Mouse (Mus musculus): ENCODE measurements at regions not wholly inside any gene's neighbourhood (a gene's known extent, or its start where the extent isn't known, plus 50 kb on each side); places are given as distances from the start of the nearest gene placed in this dataset.

DNA sequence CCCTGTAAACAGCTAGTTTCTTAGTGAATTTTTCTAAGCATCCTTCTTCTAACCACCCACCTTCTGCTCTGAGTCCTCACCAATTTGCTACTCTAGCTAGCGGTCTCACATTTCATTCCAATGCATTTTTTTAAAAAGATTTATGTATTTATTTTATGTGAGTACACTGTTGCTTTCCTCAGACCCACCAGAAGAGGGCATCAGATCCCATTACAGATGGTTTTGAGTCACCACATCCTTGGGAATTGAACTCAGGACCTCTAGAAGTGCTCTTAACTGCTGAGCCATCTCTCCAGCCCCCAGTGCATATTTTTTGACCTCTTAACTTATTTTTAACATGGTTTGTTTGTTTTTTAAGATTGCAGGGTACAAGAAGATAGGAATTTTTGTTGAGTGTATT is 611.7 kb downstream of the Dach1 start:
- no peak overlapping the region for H3K9ac ChIP-seq (replicated peaks)
- no peaks in the 10 kb centered on the region for H3K9me3 ChIP-seq (ENCODE audit: low read length)
- H3K27ac ChIP-seq (ENCODE audit: low read depth) = no peak overlapping the region
- H3K36me3 ChIP-seq (replicated peaks; ENCODE audit: insufficient read depth, low read length) = no peaks in the 10 kb centered on the region
- no peak overlapping the region for H3K4me2 ChIP-seq (ENCODE audit: low read depth, low read length)
- no peaks in the 10 kb centered on the region for H3K27me3 ChIP-seq (ENCODE audit: insufficient read depth, low read length)
- H3K4me3 ChIP-seq (ENCODE audit: low read depth, low read length) = no peak overlapping the region
- DNase-seq = no peak
- 73% methylated on average over 1 of the region's 1 CpGs for WGBS (ENCODE audit: insufficient replicate concordance)
- TF ChIP-seq EP300 (IDR thresholded peaks at IDR 0.05; ENCODE audit: low read depth) (no peak), CTCF (IDR thresholded peaks at IDR 0.05; ENCODE audit: low read depth) (peak; percentile 39; the same call in 1 of the 2 replicates)
- no peaks in the 10 kb centered on the region for H3K4me1 ChIP-seq (ENCODE audit: insufficient read depth)
- ATAC-seq = no peak

DNA sequence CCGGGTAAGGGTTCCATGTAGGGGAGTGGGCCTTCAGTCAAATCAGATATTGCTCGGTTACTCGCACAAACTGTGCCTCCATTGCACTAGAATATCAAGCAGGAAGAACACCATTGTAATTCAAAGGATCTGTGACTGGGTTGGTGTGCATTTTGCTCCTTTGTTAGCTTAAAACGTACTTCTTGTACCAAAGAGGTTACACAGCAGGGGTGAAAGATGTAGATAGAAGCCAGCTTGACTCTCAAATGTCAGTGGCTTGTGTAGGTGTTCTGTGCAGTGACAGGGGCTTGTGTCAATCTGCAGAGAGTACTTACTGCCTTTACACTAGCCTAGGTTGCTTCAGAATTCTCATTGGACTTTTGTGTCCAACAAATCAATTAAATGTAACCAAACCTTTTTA is 623.3 kb downstream of the Dach1 start:
- no peak for ATAC-seq
- WGBS (ENCODE audit: insufficient replicate concordance) = 75% methylated on average over 4 of the region's 4 CpGs
- Histone ChIP-seq H3K36me3 (replicated peaks; ENCODE audit: insufficient read depth, low read length) (no peaks in the 10 kb centered on the region), H3K4me1 (ENCODE audit: insufficient read depth) (no peaks in the 10 kb centered on the region), H3K27ac (ENCODE audit: low read depth) (no peak overlapping the region), H3K9me3 (ENCODE audit: low read length) (no peaks in the 10 kb centered on the region), H3K27me3 (ENCODE audit: insufficient read depth, low read length) (no peaks in the 10 kb centered on the region), H3K4me2 (ENCODE audit: low read depth, low read length) (no peak overlapping the region), H3K9ac (replicated peaks) (no peak overlapping the region), H3K4me3 (ENCODE audit: low read depth, low read length) (no peak overlapping the region)
- DNase-seq = no peak
- TF ChIP-seq CTCF (IDR thresholded peaks at IDR 0.05; ENCODE audit: low read depth) (no peak), EP300 (IDR thresholded peaks at IDR 0.05; ENCODE audit: low read depth) (no peak)

DNA sequence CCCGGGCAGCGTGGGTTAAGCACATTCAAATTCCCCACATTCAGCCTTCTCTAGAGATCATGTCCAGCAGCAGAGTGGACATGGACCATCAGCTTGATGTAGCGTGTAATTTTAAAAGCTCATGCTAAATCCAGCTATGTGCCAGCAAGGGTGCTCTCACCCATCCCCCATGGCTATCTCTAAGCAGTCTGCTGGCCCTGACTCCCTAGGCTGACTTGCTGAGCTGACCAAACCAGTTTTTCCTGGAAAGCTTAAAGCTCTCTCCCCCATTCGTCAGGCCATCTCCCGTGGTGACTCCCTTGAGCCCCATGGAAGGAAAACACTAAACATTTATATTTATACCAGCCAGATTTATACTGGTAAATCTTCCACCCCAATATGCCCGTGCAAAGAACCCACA is 625.3 kb downstream of the Dach1 start:
- Histone ChIP-seq H3K4me1 (ENCODE audit: insufficient read depth) (no peaks in the 10 kb centered on the region), H3K27ac (ENCODE audit: low read depth) (no peak overlapping the region), H3K9ac (replicated peaks) (no peak overlapping the region), H3K9me3 (ENCODE audit: low read length) (no peaks in the 10 kb centered on the region), H3K4me2 (ENCODE audit: low read depth, low read length) (no peak overlapping the region), H3K4me3 (ENCODE audit: low read depth, low read length) (no peak overlapping the region), H3K27me3 (ENCODE audit: insufficient read depth, low read length) (no peaks in the 10 kb centered on the region), H3K36me3 (replicated peaks; ENCODE audit: insufficient read depth, low read length) (no peaks in the 10 kb centered on the region)
- 67% methylated on average over 6 of the region's 6 CpGs for WGBS (ENCODE audit: insufficient replicate concordance)
- no peak for ATAC-seq
- DNase-seq = no peak
- TF ChIP-seq CTCF (IDR thresholded peaks at IDR 0.05; ENCODE audit: low read depth) = no peak
- TF ChIP-seq EP300 (IDR thresholded peaks at IDR 0.05; ENCODE audit: low read depth) = no peak

DNA sequence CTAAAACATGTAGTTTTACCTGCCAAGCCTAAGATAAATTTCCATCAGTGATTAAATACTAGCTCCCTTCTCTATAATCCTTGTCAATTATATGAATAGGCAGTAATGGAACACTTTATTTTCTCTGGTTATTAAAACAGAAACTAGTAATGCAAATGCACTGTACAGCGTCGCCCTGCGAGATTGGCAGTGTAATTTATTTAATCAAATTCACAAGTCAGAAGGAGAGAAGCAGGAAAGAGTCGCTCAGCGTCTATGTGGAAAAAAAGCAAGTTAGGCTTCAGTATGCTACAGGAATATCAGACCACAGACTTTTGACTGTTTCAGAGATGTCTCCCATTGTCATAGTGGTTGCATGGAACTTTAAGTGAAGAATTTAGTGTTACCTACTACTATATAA is 632.6 kb downstream of the Dach1 start:
- no peaks in the 10 kb centered on the region for H3K27me3 ChIP-seq (ENCODE audit: insufficient read depth, low read length)
- no peak for TF ChIP-seq EP300 (IDR thresholded peaks at IDR 0.05; ENCODE audit: low read depth)
- TF ChIP-seq CTCF (IDR thresholded peaks at IDR 0.05; ENCODE audit: low read depth) = no peak
- H3K27ac ChIP-seq (ENCODE audit: low read depth) = no peak overlapping the region
- WGBS (ENCODE audit: insufficient replicate concordance) = 89% methylated on average over 5 of the region's 5 CpGs
- H3K4me2 ChIP-seq (ENCODE audit: low read depth, low read length) = no peak overlapping the region
- H3K4me1 ChIP-seq (ENCODE audit: insufficient read depth) = no peaks in the 10 kb centered on the region
- no peak for DNase-seq
- H3K4me3 ChIP-seq (ENCODE audit: low read depth, low read length) = no peak overlapping the region
- no peaks in the 10 kb centered on the region for H3K36me3 ChIP-seq (replicated peaks; ENCODE audit: insufficient read depth, low read length)
- H3K9me3 ChIP-seq (ENCODE audit: low read length) = no peaks in the 10 kb centered on the region
- no peak overlapping the region for H3K9ac ChIP-seq (replicated peaks)
- no peak for ATAC-seq

DNA sequence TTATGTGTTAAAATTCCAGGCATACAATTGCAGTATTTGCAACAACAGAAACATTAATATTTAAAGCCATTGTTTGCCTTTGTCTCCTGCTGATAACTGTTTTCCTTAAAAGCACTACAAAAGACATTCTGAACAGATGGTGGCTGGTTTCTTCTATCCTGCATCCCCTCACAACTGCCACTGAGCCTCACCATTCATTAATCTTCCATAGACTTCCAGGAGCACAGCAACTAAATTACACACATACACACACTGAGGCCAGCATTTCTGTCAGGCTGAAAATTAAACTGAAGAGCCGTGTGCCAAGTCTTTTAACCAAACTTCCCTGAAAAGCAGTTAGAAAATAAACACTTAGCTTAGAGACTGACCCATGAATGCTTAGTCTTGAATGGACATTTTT is 658.2 kb downstream of the Dach1 start:
- no peaks in the 10 kb centered on the region for H3K9me3 ChIP-seq (ENCODE audit: low read length)
- H3K4me1 ChIP-seq (ENCODE audit: insufficient read depth) = no peaks in the 10 kb centered on the region
- TF ChIP-seq EP300 (IDR thresholded peaks at IDR 0.05; ENCODE audit: low read depth) (no peak), CTCF (IDR thresholded peaks at IDR 0.05; ENCODE audit: low read depth) (no peak)
- ATAC-seq (no peak), DNase-seq (no peak)
- H3K4me2 ChIP-seq (ENCODE audit: low read depth, low read length) = no peak overlapping the region
- H3K4me3 ChIP-seq (ENCODE audit: low read depth, low read length) = no peak overlapping the region
- 63% methylated on average over 1 of the region's 1 CpGs for WGBS (ENCODE audit: insufficient replicate concordance)
- H3K27me3 ChIP-seq (ENCODE audit: insufficient read depth, low read length) = no peaks in the 10 kb centered on the region
- no peak overlapping the region for H3K9ac ChIP-seq (replicated peaks)
- no peaks in the 10 kb centered on the region for H3K36me3 ChIP-seq (replicated peaks; ENCODE audit: insufficient read depth, low read length)
- H3K27ac ChIP-seq (ENCODE audit: low read depth) = no peak overlapping the region

DNA sequence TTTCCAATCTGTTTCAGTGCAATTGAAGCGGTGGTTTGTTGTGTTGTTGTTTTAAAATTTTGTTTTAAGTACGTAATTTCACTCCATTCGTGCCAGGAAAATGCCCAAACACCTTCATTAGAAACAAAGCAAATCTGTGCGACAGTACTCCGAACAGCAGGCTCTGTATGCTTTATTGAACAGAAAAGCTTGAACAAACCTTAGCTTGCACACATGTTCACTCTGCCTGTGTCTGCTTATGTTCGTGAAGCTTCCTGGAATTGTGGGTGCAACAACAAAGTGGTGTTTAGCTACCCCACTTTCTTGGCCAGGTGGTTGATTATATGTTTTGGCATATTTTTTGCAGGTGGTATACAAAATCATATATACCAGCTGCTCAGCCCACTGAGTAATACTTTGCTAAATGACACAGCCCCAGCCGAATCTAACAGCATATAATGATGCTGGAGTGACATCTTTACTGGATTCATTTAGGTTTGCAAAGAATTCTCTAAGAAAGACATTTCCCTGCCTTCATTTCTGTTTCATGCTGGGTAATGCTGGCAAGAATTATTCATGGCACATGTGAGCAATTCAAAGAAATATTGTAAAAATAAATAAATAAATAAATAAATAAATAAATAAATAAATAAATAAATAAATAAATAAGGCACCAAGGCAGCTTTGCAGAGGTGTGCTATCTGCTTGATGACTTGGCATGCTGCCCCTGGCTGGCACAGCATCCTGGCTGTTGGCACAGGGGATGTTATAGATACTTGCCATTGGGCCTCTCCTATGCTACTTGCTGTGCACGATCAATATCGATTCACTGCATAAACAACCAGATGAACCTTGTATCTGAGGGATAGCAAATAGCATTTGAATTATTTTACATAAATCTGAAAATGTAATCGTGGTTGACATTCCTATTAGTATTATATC is 679.9 kb downstream of the Dach1 start:
- Histone ChIP-seq H3K27ac (ENCODE audit: low read depth) (no peak overlapping the region), H3K36me3 (replicated peaks; ENCODE audit: insufficient read depth, low read length) (no peaks in the 10 kb centered on the region), H3K9me3 (ENCODE audit: low read length) (no peaks in the 10 kb centered on the region), H3K4me2 (ENCODE audit: low read depth, low read length) (no peak overlapping the region), H3K4me1 (ENCODE audit: insufficient read depth) (no peaks in the 10 kb centered on the region), H3K9ac (replicated peaks) (no peak overlapping the region), H3K4me3 (ENCODE audit: low read depth, low read length) (no peak overlapping the region), H3K27me3 (ENCODE audit: insufficient read depth, low read length) (no peaks in the 10 kb centered on the region)
- WGBS (ENCODE audit: insufficient replicate concordance) = 80% methylated on average over 10 of the region's 10 CpGs
- TF ChIP-seq CTCF (IDR thresholded peaks at IDR 0.05; ENCODE audit: low read depth) = no peak
- no peak for TF ChIP-seq EP300 (IDR thresholded peaks at IDR 0.05; ENCODE audit: low read depth)
- no peak for DNase-seq
- ATAC-seq = no peak
